Mouse (Mus musculus) lung, postnatal 0 days (tissue): ENCODE data around the gene Dennd1c.

Experiments
- CTCF ChIP-seq: IDR thresholded peaks from 2 replicates; pipeline ENCODE4 v1.5.1; 2016; ENCODE audit warnings: antibody characterized with exemption, mild to moderate bottlenecking
- EP300 ChIP-seq: IDR thresholded peaks from 2 replicates; pipeline ENCODE4 v1.6.1; 2016; ENCODE audit warnings: antibody characterized with exemption, mild to moderate bottlenecking, control low read depth

GRCm38 (mm10) chr17:57063031-57063430, 15.3 kb downstream of the Dennd1c start:
- no peak for TF ChIP-seq CTCF
- TF ChIP-seq EP300 = no peak
